Mouse (Mus musculus): ENCODE measurements at regions not wholly inside any gene's neighbourhood (a gene's known extent, or its start where the extent isn't known, plus 50 kb on each side); places are given as distances from the start of the nearest gene placed in this dataset.

DNA sequence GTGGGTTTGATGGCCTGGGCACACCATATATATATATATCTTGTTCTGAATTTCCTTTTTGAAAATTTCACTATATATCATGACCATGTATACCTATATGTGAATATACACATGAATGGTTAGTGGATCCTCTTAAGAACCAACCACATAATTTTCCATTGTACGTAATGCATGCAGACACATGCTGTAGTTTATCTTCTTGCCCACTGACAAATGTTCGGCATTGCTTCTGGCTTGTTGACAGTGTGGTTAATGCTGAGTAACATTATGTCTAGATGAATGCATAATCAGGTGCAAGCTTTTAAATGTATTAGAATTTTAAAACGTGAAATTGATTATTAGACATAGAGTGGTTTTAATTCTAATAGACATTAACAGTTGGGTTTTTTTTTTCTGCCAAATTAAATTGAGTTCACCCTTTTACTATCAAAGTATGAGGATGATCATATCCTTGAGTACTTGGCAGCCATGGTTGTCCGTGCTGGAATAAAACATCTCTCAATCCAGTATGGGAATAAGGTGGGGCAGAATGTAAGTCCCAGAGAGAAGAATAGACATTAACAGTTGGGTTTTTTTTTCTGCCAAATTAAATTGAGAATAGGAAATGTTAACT lies 110.3 kb downstream of the A730009L09Rik start:
- H3K9ac ChIP-seq (ENCODE audit: control insufficient read depth, low read depth, low read length, poor library complexity, severe bottlenecking), result no peak overlapping the region
- DNase-seq (ENCODE audit: low read depth, low spot score), result no peak
- no peaks in the 10 kb centered on the region for H3K79me2 ChIP-seq (ENCODE audit: control insufficient read depth, insufficient read depth, low read length, poor library complexity)
- H3K4me1 ChIP-seq (ENCODE audit: control insufficient read depth in 1 of 2, insufficient read depth in 2 of 2, low read length in 2 of 2), result no peaks in the 10 kb centered on the region
- no peaks in the 10 kb centered on the region for H3K9me3 ChIP-seq (replicated peaks; ENCODE audit: insufficient read depth, low read length)
- TF ChIP-seq RCOR1 (IDR thresholded peaks at IDR 0.05; ENCODE audit: low read depth, low read length) (no peak), ZNF384 (IDR thresholded peaks at IDR 0.05; ENCODE audit: low read depth, low read length) (no peak), CTCF (IDR thresholded peaks at IDR 0.05 in 2 of 3, conservative IDR thresholded peaks at IDR 0.05 in 1 of 3; ENCODE audit: control insufficient read depth in 1 of 3, insufficient read depth in 1 of 3, low read depth in 2 of 3, low read length in 3 of 3, poor library complexity in 1 of 3, severe bottlenecking in 1 of 3) (no peak)
- no peaks in the 10 kb centered on the region for H3K27me3 ChIP-seq (ENCODE audit: control insufficient read depth in 1 of 2, insufficient read depth in 2 of 2, low read length in 2 of 2)
- H3K36me3 ChIP-seq (ENCODE audit: control insufficient read depth in 1 of 2, insufficient read depth in 2 of 2, low read length in 2 of 2), result no peaks in the 10 kb centered on the region
- no peak overlapping the region for H3K27ac ChIP-seq (ENCODE audit: control insufficient read depth, low read depth, low read length)
- no peak overlapping the region for H3K4me3 ChIP-seq (ENCODE audit: control insufficient read depth in 1 of 2, insufficient read depth in 1 of 2, low read depth in 2 of 2, low read length in 2 of 2)

DNA sequence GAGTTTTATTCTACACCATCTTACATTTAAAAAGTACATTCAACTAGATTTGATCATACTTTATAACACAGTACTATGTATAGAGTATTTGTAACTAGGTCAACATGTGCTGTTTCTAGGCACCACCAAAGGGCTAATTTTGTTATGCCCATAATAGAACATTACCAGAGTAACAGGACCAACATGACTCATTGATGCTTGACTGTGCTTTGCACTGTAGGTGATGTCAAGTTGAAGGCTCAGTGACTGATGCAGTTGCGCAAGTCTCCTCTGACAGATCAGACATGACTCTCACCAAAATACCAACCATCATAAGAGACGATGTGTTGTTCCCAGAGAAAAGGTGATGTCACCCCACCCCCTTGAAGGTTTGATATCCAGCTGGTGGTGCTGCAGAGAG lies 108.5 kb downstream of the Mrpl39 start:
- no peaks in the 10 kb centered on the region for H3K79me2 ChIP-seq (ENCODE audit: control insufficient read depth, insufficient read depth, low read length, poor library complexity)
- H3K27me3 ChIP-seq (ENCODE audit: control insufficient read depth in 1 of 2, insufficient read depth in 2 of 2, low read length in 2 of 2), result no peaks in the 10 kb centered on the region
- TF ChIP-seq USF1 (IDR thresholded peaks at IDR 0.05; ENCODE audit: low read depth, low read length), result no peak
- TF ChIP-seq MAZ (IDR thresholded peaks at IDR 0.05; ENCODE audit: low read depth, low read length), result no peak
- H3K27ac ChIP-seq (ENCODE audit: control insufficient read depth, low read depth, low read length), result no peak overlapping the region
- no peaks in the 10 kb centered on the region for H3K4me1 ChIP-seq (ENCODE audit: control insufficient read depth in 1 of 2, insufficient read depth in 2 of 2, low read length in 2 of 2)
- no peak for DNase-seq (ENCODE audit: low read depth, low spot score)
- H3K9ac ChIP-seq (ENCODE audit: control insufficient read depth, low read depth, low read length, poor library complexity, severe bottlenecking), result no peak overlapping the region
- H3K36me3 ChIP-seq (ENCODE audit: control insufficient read depth in 1 of 2, insufficient read depth in 2 of 2, low read length in 2 of 2), result no peaks in the 10 kb centered on the region
- no peaks in the 10 kb centered on the region for H3K9me3 ChIP-seq (replicated peaks; ENCODE audit: insufficient read depth, low read length)
- no peak overlapping the region for H3K4me3 ChIP-seq (ENCODE audit: control insufficient read depth in 1 of 2, insufficient read depth in 1 of 2, low read depth in 2 of 2, low read length in 2 of 2)

DNA sequence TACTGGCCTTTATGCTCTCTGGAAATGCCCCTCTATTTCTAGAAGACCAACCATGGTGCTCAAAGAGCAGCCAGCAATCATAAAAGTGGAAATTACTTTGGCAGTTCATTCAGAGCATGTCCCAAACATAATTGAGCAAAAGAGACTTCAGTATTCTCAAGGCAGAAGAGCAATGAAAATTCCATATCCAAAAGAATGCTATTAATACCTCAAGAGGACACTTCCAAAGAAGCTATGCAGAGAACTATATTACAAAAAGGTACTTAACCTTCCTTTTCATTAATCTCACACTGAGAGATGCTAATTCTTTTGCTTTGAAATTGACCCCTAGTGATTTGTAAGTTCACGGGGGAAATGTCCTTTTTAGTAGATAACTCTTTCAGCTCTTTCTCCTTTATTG lies 105.7 kb downstream of the Mrpl39 start:
- H3K27ac ChIP-seq (ENCODE audit: control insufficient read depth, low read depth, low read length), result no peak overlapping the region
- no peak overlapping the region for H3K4me3 ChIP-seq (ENCODE audit: control insufficient read depth in 1 of 2, insufficient read depth in 1 of 2, low read depth in 2 of 2, low read length in 2 of 2)
- TF ChIP-seq RCOR1 (IDR thresholded peaks at IDR 0.05; ENCODE audit: low read depth, low read length) (no peak), EP300 (IDR thresholded peaks at IDR 0.05; ENCODE audit: low read depth in 1 of 2, low read length in 2 of 2) (no peak), HCFC1 (IDR thresholded peaks at IDR 0.05; ENCODE audit: low read depth, low read length) (no peak), POLR2A (IDR thresholded peaks at IDR 0.05; ENCODE audit: control insufficient read depth in 1 of 2, insufficient read depth in 1 of 2, low read depth in 1 of 2, low read length in 2 of 2, poor library complexity in 1 of 2) (no peak), MYB (IDR thresholded peaks at IDR 0.05; ENCODE audit: low read depth, low read length) (no peak), ETS1 (IDR thresholded peaks at IDR 0.05; ENCODE audit: low read depth, low read length) (no peak), GATA1 (IDR thresholded peaks at IDR 0.05; ENCODE audit: low read depth, low read length) (no peak), SMC3 (IDR thresholded peaks at IDR 0.05; ENCODE audit: low read depth, low read length) (no peak), UBTF (IDR thresholded peaks at IDR 0.05; ENCODE audit: borderline replicate concordance, insufficient read depth, low read depth, low read length) (no peak), E2F4 (IDR thresholded peaks at IDR 0.05; ENCODE audit: borderline replicate concordance, low read depth, low read length) (no peak), ZC3H11A (IDR thresholded peaks at IDR 0.05; ENCODE audit: low read depth, low read length) (no peak), JUND (IDR thresholded peaks at IDR 0.05; ENCODE audit: low read depth, low read length) (no peak), CTCF (IDR thresholded peaks at IDR 0.05 in 2 of 3, conservative IDR thresholded peaks at IDR 0.05 in 1 of 3; ENCODE audit: control insufficient read depth in 1 of 3, insufficient read depth in 1 of 3, low read depth in 2 of 3, low read length in 3 of 3, poor library complexity in 1 of 3, severe bottlenecking in 1 of 3) (no peak), POLR2AphosphoS5 (IDR thresholded peaks at IDR 0.05; ENCODE audit: borderline replicate concordance, low read depth, low read length) (no peak)
- no peaks in the 10 kb centered on the region for H3K9me3 ChIP-seq (replicated peaks; ENCODE audit: insufficient read depth, low read length)
- H3K36me3 ChIP-seq (ENCODE audit: control insufficient read depth in 1 of 2, insufficient read depth in 2 of 2, low read length in 2 of 2), result no peaks in the 10 kb centered on the region
- no peaks in the 10 kb centered on the region for H3K27me3 ChIP-seq (ENCODE audit: control insufficient read depth in 1 of 2, insufficient read depth in 2 of 2, low read length in 2 of 2)
- no peaks in the 10 kb centered on the region for H3K79me2 ChIP-seq (ENCODE audit: control insufficient read depth, insufficient read depth, low read length, poor library complexity)
- H3K9ac ChIP-seq (ENCODE audit: control insufficient read depth, low read depth, low read length, poor library complexity, severe bottlenecking), result no peak overlapping the region
- no peak for DNase-seq (ENCODE audit: low read depth, low spot score)
- no peaks in the 10 kb centered on the region for H3K4me1 ChIP-seq (ENCODE audit: control insufficient read depth in 1 of 2, insufficient read depth in 2 of 2, low read length in 2 of 2)
